Mouse (Mus musculus): ENCODE data around the gene Myo7a. TPM values are rescaled to one million over a fixed set of nuclear protein-coding genes. Genes with fewer than 3 reads are reported as not detected.

Myo7a gene
- polyA plus RNA-seq, 1 experiment from 2014 or later, result 5.1 TPM

DNA sequence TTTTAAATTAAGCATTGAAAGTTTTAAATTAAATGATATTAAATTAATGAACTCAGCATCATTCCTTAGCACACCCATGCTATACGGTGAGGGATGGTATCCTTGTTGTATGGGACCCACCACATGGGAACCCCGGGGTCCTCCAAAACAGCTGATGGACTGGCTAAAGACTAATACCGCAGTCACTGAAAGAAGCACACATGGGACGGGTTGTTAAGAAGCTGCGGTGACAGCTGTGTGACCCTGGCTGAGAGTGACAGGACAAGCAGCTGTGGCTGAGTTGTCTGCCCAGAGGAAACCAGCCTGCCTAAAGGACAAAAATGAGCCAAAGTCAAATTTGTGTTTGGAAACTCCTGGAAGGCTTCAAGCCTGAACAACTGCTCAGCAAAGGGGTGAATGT is 34.6 kb upstream of the Myo7a start:
- Histone ChIP-seq H3K4me3 (no peak overlapping the region), H3K27me3 (no peaks in the 10 kb centered on the region), H3K4me1 (replicated peaks) (peaks cover 34% of the 10 kb centered on the region), H3K36me3 (no peaks in the 10 kb centered on the region), H3K27ac (no peak overlapping the region), H3K4me2 (no peak overlapping the region), H3K9me3 (replicated peaks) (no peaks in the 10 kb centered on the region), H3K9ac (no peak overlapping the region)
- 63% methylated on average over 5 of the region's 5 CpGs for WGBS
- ATAC-seq (replicated peaks; ENCODE audit: insufficient number of reproducible peaks, insufficient read depth, low FRiP score, low read depth), result no peak

- no peaks in the 10 kb centered on the region for H3K9me3 ChIP-seq (replicated peaks)
- WGBS, result 54% methylated on average over 3 of the region's 3 CpGs
- ATAC-seq (replicated peaks; ENCODE audit: insufficient number of reproducible peaks, insufficient read depth, low FRiP score, low read depth), result no peak
- H3K9ac ChIP-seq, result no peak overlapping the region
- H3K4me3 ChIP-seq, result no peak overlapping the region
- H3K27ac ChIP-seq, result no peak overlapping the region
- no peak overlapping the region for H3K4me2 ChIP-seq
- no peaks in the 10 kb centered on the region for H3K27me3 ChIP-seq
- no peaks in the 10 kb centered on the region for H3K36me3 ChIP-seq
- peaks cover 34% of the 10 kb centered on the region for H3K4me1 ChIP-seq (replicated peaks)
Observed at GRCm38 (mm10) chr7:98153345-98153744, 34.0 kb upstream of the Myo7a start.

GRCm38 (mm10) chr7:98152400-98152799 is 33.1 kb upstream of the Myo7a start:
- Histone ChIP-seq H3K9me3 (replicated peaks) (no peaks in the 10 kb centered on the region), H3K4me1 (replicated peaks) (peaks cover 37% of the 10 kb centered on the region), H3K36me3 (no peaks in the 10 kb centered on the region), H3K4me2 (no peak overlapping the region), H3K4me3 (no peak overlapping the region), H3K27ac (no peak overlapping the region), H3K9ac (no peak overlapping the region), H3K27me3 (no peaks in the 10 kb centered on the region)
- WGBS, result 51% methylated on average over 8 of the region's 8 CpGs
- ATAC-seq (replicated peaks; ENCODE audit: insufficient number of reproducible peaks, insufficient read depth, low FRiP score, low read depth), result no peak

- Histone ChIP-seq H3K9me3 (replicated peaks) (no peaks in the 10 kb centered on the region), H3K27me3 (no peaks in the 10 kb centered on the region), H3K36me3 (no peaks in the 10 kb centered on the region), H3K4me1 (replicated peaks) (peaks cover 26% of the 10 kb centered on the region), H3K27ac (no peak overlapping the region), H3K4me3 (no peak overlapping the region), H3K4me2 (no peak overlapping the region), H3K9ac (no peak overlapping the region)
- no peak for ATAC-seq (replicated peaks; ENCODE audit: insufficient number of reproducible peaks, insufficient read depth, low FRiP score, low read depth)
- 44% methylated on average over 5 of the region's 5 CpGs for WGBS
Observed at GRCm38 (mm10) chr7:98150525-98150924, 31.2 kb upstream of the Myo7a start.

GRCm38 (mm10) chr7:98149802-98150201 is 30.5 kb upstream of the Myo7a start:
- no peaks in the 10 kb centered on the region for H3K27me3 ChIP-seq
- H3K9me3 ChIP-seq (replicated peaks), result no peaks in the 10 kb centered on the region
- WGBS, result 33% methylated on average over 3 of the region's 3 CpGs
- no peaks in the 10 kb centered on the region for H3K36me3 ChIP-seq
- no peak overlapping the region for H3K4me3 ChIP-seq
- no peak; the same call in 1 of the 2 replicates for ATAC-seq (replicated peaks; ENCODE audit: insufficient number of reproducible peaks, insufficient read depth, low FRiP score, low read depth)
- no peak overlapping the region for H3K4me2 ChIP-seq
- H3K9ac ChIP-seq, result no peak overlapping the region
- H3K4me1 ChIP-seq (replicated peaks), result peaks cover 24% of the 10 kb centered on the region
- H3K27ac ChIP-seq, result no peak overlapping the region

DNA sequence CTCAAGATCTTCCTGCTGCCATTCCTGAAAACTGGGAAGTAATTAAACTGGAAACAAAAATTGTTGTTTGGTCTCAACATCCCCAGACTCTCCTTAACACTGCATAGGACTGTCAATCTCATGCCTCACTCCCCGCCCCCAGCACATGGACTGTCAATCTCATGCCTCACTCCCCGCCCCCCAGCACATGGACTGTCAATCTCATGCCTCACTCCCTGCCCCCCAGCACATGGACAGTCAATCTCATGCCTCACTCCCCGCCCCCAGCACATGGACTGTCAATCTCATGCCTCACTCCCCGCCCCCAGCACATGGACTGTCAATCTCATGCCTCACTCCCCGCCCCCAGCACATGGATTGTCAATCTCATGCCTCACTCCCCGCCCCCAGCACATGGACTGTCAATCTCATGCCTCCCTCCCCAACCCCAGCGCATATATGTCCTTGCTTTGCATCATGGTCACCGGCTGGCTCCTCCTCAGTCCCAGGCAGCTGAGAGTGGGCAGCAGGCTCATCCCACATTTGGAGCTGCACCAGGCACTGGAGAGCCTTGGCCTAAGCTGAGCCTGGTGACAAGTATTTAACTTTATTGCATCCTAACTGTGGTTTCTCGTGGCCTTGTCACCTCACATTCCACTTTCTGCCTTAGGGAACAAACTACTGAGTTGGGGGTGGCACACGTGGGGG is 29.5 kb upstream of the Myo7a start:
- H3K9ac ChIP-seq, result no peak overlapping the region
- ATAC-seq (replicated peaks; ENCODE audit: insufficient number of reproducible peaks, insufficient read depth, low FRiP score, low read depth), result no peak

DNA sequence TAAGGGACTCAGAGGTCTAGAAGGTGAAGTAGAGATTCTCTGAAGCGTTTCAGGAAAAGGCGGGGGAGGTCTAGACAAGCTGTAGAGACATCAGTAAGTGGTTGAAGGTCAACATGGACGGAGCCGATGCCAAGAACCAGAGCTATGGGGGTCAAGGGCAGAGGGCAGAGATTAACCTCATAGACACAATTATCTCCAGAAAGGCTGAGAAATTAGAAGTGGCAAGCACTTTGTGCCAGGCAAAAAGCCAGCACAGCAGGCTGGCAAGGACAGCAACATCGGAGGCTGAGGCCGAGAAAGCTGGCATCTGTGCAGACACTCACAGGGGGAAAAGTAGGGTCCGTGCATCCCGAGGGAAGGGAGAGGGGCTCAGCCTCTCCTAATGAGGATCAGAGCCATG is 28.4 kb upstream of the Myo7a start:
- WGBS, result 56% methylated on average over 8 of the region's 8 CpGs
- Histone ChIP-seq H3K9me3 (replicated peaks) (no peaks in the 10 kb centered on the region), H3K27me3 (no peaks in the 10 kb centered on the region), H3K4me3 (no peak overlapping the region), H3K27ac (no peak overlapping the region), H3K9ac (no peak overlapping the region), H3K4me1 (replicated peaks) (peaks cover 24% of the 10 kb centered on the region), H3K36me3 (no peaks in the 10 kb centered on the region), H3K4me2 (no peak overlapping the region)
- no peak for ATAC-seq (replicated peaks; ENCODE audit: insufficient number of reproducible peaks, insufficient read depth, low FRiP score, low read depth)

More for the DNA sequence above, 29.5 kb upstream of the Myo7a start:
- Histone ChIP-seq H3K36me3 (no peaks in the 10 kb centered on the region), H3K9me3 (replicated peaks) (no peaks in the 10 kb centered on the region), H3K27me3 (no peaks in the 10 kb centered on the region), H3K4me2 (no peak overlapping the region), H3K4me1 (replicated peaks) (peaks cover 24% of the 10 kb centered on the region), H3K4me3 (no peak overlapping the region), H3K27ac (no peak overlapping the region)
- WGBS, result 70% methylated on average over 10 of the region's 10 CpGs

DNA sequence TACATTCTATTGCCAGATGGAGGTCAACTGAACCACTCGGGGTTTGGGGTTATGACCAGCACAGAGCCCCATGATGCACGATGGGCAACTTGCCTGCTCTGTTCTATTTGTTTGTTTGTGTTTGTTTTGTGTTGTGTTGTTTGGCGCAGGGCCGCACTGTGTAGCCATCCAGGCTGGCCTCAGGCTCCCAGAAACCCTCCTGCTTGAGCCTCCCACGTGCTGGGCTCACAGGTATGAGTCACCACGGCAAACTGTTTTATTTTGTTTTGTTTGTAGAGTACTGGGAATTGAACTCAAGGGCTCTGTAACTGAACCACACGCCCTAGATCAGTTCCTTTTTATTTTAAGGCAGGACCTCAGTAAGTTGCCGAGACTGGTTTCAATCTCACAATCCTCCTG is 27.1 kb upstream of the Myo7a start:
- Histone ChIP-seq H3K4me1 (replicated peaks) (peaks cover 21% of the 10 kb centered on the region), H3K4me3 (no peak overlapping the region), H3K36me3 (no peaks in the 10 kb centered on the region), H3K27me3 (no peaks in the 10 kb centered on the region), H3K27ac (no peak overlapping the region), H3K4me2 (no peak overlapping the region), H3K9ac (no peak overlapping the region), H3K9me3 (replicated peaks) (no peaks in the 10 kb centered on the region)
- 74% methylated on average over 8 of the region's 8 CpGs for WGBS
- no peak for ATAC-seq (replicated peaks; ENCODE audit: insufficient number of reproducible peaks, insufficient read depth, low FRiP score, low read depth)

DNA sequence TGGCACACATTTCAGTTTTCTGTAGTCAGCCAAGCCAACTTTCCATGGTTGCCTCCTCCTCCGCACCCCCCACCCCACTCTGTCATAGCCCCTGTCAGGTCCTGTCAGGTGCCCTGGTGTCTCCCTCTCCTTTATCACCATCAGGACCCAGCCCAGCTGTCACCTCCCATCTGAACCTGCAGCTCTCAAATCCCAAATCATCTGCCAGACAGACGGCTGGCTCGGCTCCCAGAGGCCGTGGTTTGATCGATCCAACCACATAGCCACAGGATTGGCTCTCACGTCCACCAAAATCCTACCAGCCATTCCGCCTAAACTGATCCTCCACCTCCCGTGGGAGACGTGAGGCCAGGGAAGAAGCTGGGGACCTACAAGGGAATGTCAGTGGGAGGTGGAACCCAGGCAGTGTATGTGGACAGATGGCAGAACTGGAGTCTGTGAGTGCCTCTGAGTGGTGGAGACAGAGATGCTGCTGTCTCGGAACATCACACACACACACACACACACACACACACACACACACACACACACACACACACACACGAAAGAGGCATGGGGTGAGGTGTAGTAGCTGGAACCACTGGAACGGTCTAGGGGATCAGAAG is 26.6 kb upstream of the Myo7a start:
- Histone ChIP-seq H3K4me1 (replicated peaks) (peaks cover 25% of the 10 kb centered on the region), H3K4me2 (no peak overlapping the region), H3K27me3 (no peaks in the 10 kb centered on the region), H3K27ac (no peak overlapping the region), H3K4me3 (no peak overlapping the region), H3K36me3 (no peaks in the 10 kb centered on the region), H3K9ac (no peak overlapping the region), H3K9me3 (replicated peaks) (no peaks in the 10 kb centered on the region)
- ATAC-seq (replicated peaks; ENCODE audit: insufficient number of reproducible peaks, insufficient read depth, low FRiP score, low read depth), result no peak
- WGBS, result 81% methylated on average over 12 of the region's 12 CpGs

- no peak for ATAC-seq (replicated peaks; ENCODE audit: insufficient number of reproducible peaks, insufficient read depth, low FRiP score, low read depth)
- Histone ChIP-seq H3K27ac (no peak within 1 kb of the TSS), H3K4me1 (replicated peaks) (peaks cover 29% of the 10 kb centered on the region), H3K9me3 (replicated peaks) (no peaks in the 10 kb centered on the region), H3K27me3 (no peaks in the 10 kb centered on the region), H3K9ac (no peak within 1 kb of the TSS), H3K4me3 (no peak within 1 kb of the TSS), H3K4me2 (no peak within 1 kb of the TSS), H3K36me3 (no peaks in the 10 kb centered on the region)
- WGBS, result 83% methylated on average over 5 of the region's 5 CpGs
Observed at GRCm38 (mm10) chr7:98145402-98145801, 26.1 kb upstream of the Myo7a start, which contains the start of gene Omp. TSS of gene Omp (minus strand) at chr7:98145502.

- H3K9me3 ChIP-seq (replicated peaks), result no peaks in the 10 kb centered on the region
- peaks cover 25% of the 10 kb centered on the region for H3K4me1 ChIP-seq (replicated peaks)
- H3K4me3 ChIP-seq, result no peak overlapping the region
- no peak overlapping the region for H3K4me2 ChIP-seq
- WGBS, result 82% methylated on average over 3 of the region's 3 CpGs
- H3K36me3 ChIP-seq, result no peaks in the 10 kb centered on the region
- no peak overlapping the region for H3K27ac ChIP-seq
- ATAC-seq (replicated peaks; ENCODE audit: insufficient number of reproducible peaks, insufficient read depth, low FRiP score, low read depth), result no peak
- no peaks in the 10 kb centered on the region for H3K27me3 ChIP-seq
- no peak overlapping the region for H3K9ac ChIP-seq
Observed at GRCm38 (mm10) chr7:98142648-98143047, 23.3 kb upstream of the Myo7a start.

DNA sequence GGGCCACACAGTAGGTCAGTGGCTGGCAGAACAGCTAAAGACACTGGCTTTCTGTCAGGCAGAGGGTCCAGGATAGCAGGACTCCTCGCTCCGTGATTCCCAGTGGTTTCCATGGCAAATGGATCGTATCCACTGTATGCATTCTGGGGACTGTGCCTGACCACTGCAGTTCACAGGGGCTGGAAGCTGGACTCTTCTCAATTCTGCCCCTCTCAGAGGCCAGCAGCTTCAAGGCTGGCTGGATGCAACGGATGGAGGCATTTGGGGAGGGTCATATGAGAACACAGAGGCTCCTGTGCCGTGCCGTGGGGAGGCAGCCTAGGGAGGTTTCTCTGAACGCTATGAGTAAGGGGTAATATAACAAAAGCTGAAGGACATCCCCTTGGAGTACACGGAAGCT is 22.9 kb upstream of the Myo7a start:
- no peak overlapping the region for H3K4me2 ChIP-seq
- 75% methylated on average over 8 of the region's 8 CpGs for WGBS
- peaks cover 25% of the 10 kb centered on the region for H3K4me1 ChIP-seq (replicated peaks)
- no peaks in the 10 kb centered on the region for H3K9me3 ChIP-seq (replicated peaks)
- H3K4me3 ChIP-seq, result no peak overlapping the region
- no peak overlapping the region for H3K9ac ChIP-seq
- H3K36me3 ChIP-seq, result no peaks in the 10 kb centered on the region
- H3K27me3 ChIP-seq, result no peaks in the 10 kb centered on the region
- ATAC-seq (replicated peaks; ENCODE audit: insufficient number of reproducible peaks, insufficient read depth, low FRiP score, low read depth), result no peak
- H3K27ac ChIP-seq, result no peak overlapping the region
